Mouse (Mus musculus) MEL (cell line): Measurements from ENCODE around the gene Lhpp. TPM values are rescaled to one million over a fixed set of nuclear protein-coding genes. Genes with fewer than 3 reads are reported as not detected.

Experiments used
- DNase-seq: peaks from one replicate; pipeline ENCODE4 v3.0.0; 2011; ENCODE audit warnings: low read depth, low spot score
- H3K27ac ChIP-seq: 2 replicates; pipeline ENCODE4 v1.5.1; 2012; ENCODE audit warnings: low read depth, mild to moderate bottlenecking, control low read depth, low read length, moderate library complexity; ENCODE audit not compliant: control insufficient read depth
- H3K27me3 ChIP-seq, 2 experiments: fragments of 150-350 bp in 1 of 2; sonication (generic) in 1 of 2; 2 replicates each; pipeline ENCODE4 v1.6.1; 2012; ENCODE audit warnings: low read length in 2 of 2, mild to moderate bottlenecking in 2 of 2, improper control_type of control experiment in 1 of 2, moderate library complexity in 1 of 2; ENCODE audit not compliant: insufficient read depth in 2 of 2, control insufficient read depth in 1 of 2
- H3K36me3 ChIP-seq, 2 experiments: 2 replicates each; pipeline ENCODE4 v1.6.1; 2012 to 2014; ENCODE audit warnings: low read length in 2 of 2, improper control_type of control experiment in 1 of 2, inconsistent platforms in 1 of 2, mild to moderate bottlenecking in 1 of 2; ENCODE audit not compliant: insufficient read depth in 2 of 2, control insufficient read depth in 1 of 2
- H3K4me1 ChIP-seq, 2 experiments: fragments of 150-350 bp in 1 of 2; sonication (generic) in 1 of 2; 2 replicates each; pipeline ENCODE4 v1.6.1; 2012; ENCODE audit warnings: low read length in 2 of 2, improper control_type of control experiment in 1 of 2, mild to moderate bottlenecking in 1 of 2; ENCODE audit not compliant: insufficient read depth in 2 of 2, control insufficient read depth in 1 of 2
- H3K4me3 ChIP-seq, 2 experiments: fragments of 150-350 bp in 1 of 2; sonication (generic) in 1 of 2; 2 replicates each; pipeline ENCODE4 v1.5.1; 2012; ENCODE audit warnings: low read depth in 2 of 2, low read length in 2 of 2, mild to moderate bottlenecking in 2 of 2, moderate library complexity in 2 of 2, control low read depth in 1 of 2, improper control_type of control experiment in 1 of 2; ENCODE audit not compliant: control insufficient read depth in 1 of 2, insufficient read depth in 1 of 2
- H3K79me2 ChIP-seq: 2 replicates; pipeline ENCODE4 v1.6.1; 2012; ENCODE audit warnings: mild to moderate bottlenecking, low read length, moderate library complexity; ENCODE audit not compliant: control insufficient read depth, poor library complexity, insufficient read depth
- H3K9ac ChIP-seq: 2 replicates; pipeline ENCODE4 v1.6.1; 2012; ENCODE audit warnings: low read depth, mild to moderate bottlenecking, control low read depth, low read length, moderate library complexity; ENCODE audit not compliant: control insufficient read depth, poor library complexity, severe bottlenecking
- H3K9me3 ChIP-seq: fragments of 150-350 bp; sonication (generic); replicated peaks from 2 replicates; pipeline ENCODE4 v1.6.1; 2012; ENCODE audit warnings: mild to moderate bottlenecking, low read length, improper control_type of control experiment, moderate library complexity; ENCODE audit not compliant: insufficient read depth
- EP300 ChIP-seq, 2 experiments: IDR thresholded peaks; 2 replicates each; pipeline ENCODE4 v1.6.1; 2011; ENCODE audit warnings: improper control_type of control experiment in 2 of 2, low read length in 2 of 2, low read depth in 1 of 2, mild to moderate bottlenecking in 1 of 2
- GABPA ChIP-seq: IDR thresholded peaks from 2 replicates; pipeline ENCODE4 v1.6.1; 2012; ENCODE audit warnings: low read depth, mild to moderate bottlenecking, inconsistent platforms, low read length, improper control_type of control experiment, moderate library complexity
- JUND ChIP-seq: IDR thresholded peaks from 2 replicates; pipeline ENCODE4 v1.6.1; 2011; ENCODE audit warnings: low read depth, mild to moderate bottlenecking, improper control_type of control experiment, low read length
- KAT2A ChIP-seq: conservative IDR thresholded peaks from 2 replicates; pipeline ENCODE4 v1.6.1; 2012; ENCODE audit warnings: low read depth, low read length, improper control_type of control experiment, inconsistent platforms
- MAFK ChIP-seq: IDR thresholded peaks from 2 replicates; pipeline ENCODE4 v1.6.1; 2011; ENCODE audit warnings: low read depth, mild to moderate bottlenecking, low read length, improper control_type of control experiment, borderline replicate concordance
- MAX ChIP-seq: IDR thresholded peaks from 2 replicates; pipeline ENCODE4 v1.6.1; 2011; ENCODE audit warnings: low read length, improper control_type of control experiment
- MAZ ChIP-seq: IDR thresholded peaks from 2 replicates; pipeline ENCODE4 v1.6.1; 2012; ENCODE audit warnings: low read depth, mild to moderate bottlenecking, inconsistent platforms, low read length, improper control_type of control experiment
- MEF2A ChIP-seq: IDR thresholded peaks from 2 replicates; pipeline ENCODE4 v1.6.1; 2014; ENCODE audit warnings: low read depth, mild to moderate bottlenecking, inconsistent platforms, low read length, improper control_type of control experiment; ENCODE audit not compliant: poor library complexity, insufficient replicate concordance, severe bottlenecking; ENCODE audit errors: extremely low read depth
- MXI1 ChIP-seq: IDR thresholded peaks from 2 replicates; pipeline ENCODE4 v1.6.1; 2011; ENCODE audit warnings: mild to moderate bottlenecking, low read depth, low read length, improper control_type of control experiment
- POLR2AphosphoS2 ChIP-seq: IDR thresholded peaks from 2 replicates; pipeline ENCODE4 v1.6.1; 2011; ENCODE audit warnings: low read length, improper control_type of control experiment
- RAD21 ChIP-seq: IDR thresholded peaks from 2 replicates; pipeline ENCODE4 v1.6.1; 2011; ENCODE audit warnings: mild to moderate bottlenecking, low read depth, low read length, improper control_type of control experiment
- RCOR1 ChIP-seq: IDR thresholded peaks from 2 replicates; pipeline ENCODE4 v1.6.1; 2012; ENCODE audit warnings: low read depth, mild to moderate bottlenecking, inconsistent platforms, low read length, improper control_type of control experiment
- SIN3A ChIP-seq: IDR thresholded peaks from 2 replicates; pipeline ENCODE4 v1.6.1; 2012; ENCODE audit warnings: low read length, improper control_type of control experiment, inconsistent platforms
- SMC3 ChIP-seq: IDR thresholded peaks from 2 replicates; pipeline ENCODE4 v1.6.1; 2011; ENCODE audit warnings: low read depth, low read length, improper control_type of control experiment
- TCF12 ChIP-seq: IDR thresholded peaks from 2 replicates; pipeline ENCODE4 v1.6.1; 2014; ENCODE audit warnings: low read depth, mild to moderate bottlenecking, inconsistent platforms, low read length, improper control_type of control experiment, moderate library complexity
- UBTF ChIP-seq: IDR thresholded peaks from 2 replicates; pipeline ENCODE4 v1.6.1; 2012; ENCODE audit warnings: low read depth, mild to moderate bottlenecking, inconsistent platforms, low read length, improper control_type of control experiment, moderate library complexity, borderline replicate concordance; ENCODE audit not compliant: insufficient read depth
- USF2 ChIP-seq, 2 experiments: IDR thresholded peaks; 2 replicates each; pipeline ENCODE4 v1.6.1; 2011 to 2012; ENCODE audit warnings: improper control_type of control experiment in 2 of 2, low read length in 2 of 2, borderline replicate concordance in 1 of 2, inconsistent platforms in 1 of 2, low read depth in 1 of 2, mild to moderate bottlenecking in 1 of 2; ENCODE audit not compliant: insufficient read depth in 1 of 2
- ZMIZ1 ChIP-seq: IDR thresholded peaks from 2 replicates; pipeline ENCODE4 v1.6.1; 2012; ENCODE audit warnings: low read depth, mild to moderate bottlenecking, inconsistent platforms, low read length, improper control_type of control experiment, moderate library complexity
- polyA plus RNA-seq, 2 experiments: library from polyadenylated mRNA; stranded (reverse) in 1 of 2; unstranded in 1 of 2; fragments of >175 nt in 1 of 2; fragments of >200 nt in 1 of 2; gene quantifications; 2 replicates each; pipeline versions ENCODE4 v1.2.1 to v1.2.4; 2012; ENCODE audit warnings: low replicate concordance in 2 of 2, low read depth in 1 of 2; ENCODE audit not compliant: insufficient read length in 2 of 2, insufficient read depth in 1 of 2, missing spikeins in 1 of 2
- total RNA-seq: library from RNA; depleted of rRNA; stranded (reverse); fragments of 300-350 nt; gene quantifications from 2 replicates; pipeline ENCODE4 v1.2.3, GENCODE M21; 2012

Gene Lhpp
- total and polyA plus RNA-seq, 3 experiments: 31.0 to 39.3 TPM; not detected in 1

DNA sequence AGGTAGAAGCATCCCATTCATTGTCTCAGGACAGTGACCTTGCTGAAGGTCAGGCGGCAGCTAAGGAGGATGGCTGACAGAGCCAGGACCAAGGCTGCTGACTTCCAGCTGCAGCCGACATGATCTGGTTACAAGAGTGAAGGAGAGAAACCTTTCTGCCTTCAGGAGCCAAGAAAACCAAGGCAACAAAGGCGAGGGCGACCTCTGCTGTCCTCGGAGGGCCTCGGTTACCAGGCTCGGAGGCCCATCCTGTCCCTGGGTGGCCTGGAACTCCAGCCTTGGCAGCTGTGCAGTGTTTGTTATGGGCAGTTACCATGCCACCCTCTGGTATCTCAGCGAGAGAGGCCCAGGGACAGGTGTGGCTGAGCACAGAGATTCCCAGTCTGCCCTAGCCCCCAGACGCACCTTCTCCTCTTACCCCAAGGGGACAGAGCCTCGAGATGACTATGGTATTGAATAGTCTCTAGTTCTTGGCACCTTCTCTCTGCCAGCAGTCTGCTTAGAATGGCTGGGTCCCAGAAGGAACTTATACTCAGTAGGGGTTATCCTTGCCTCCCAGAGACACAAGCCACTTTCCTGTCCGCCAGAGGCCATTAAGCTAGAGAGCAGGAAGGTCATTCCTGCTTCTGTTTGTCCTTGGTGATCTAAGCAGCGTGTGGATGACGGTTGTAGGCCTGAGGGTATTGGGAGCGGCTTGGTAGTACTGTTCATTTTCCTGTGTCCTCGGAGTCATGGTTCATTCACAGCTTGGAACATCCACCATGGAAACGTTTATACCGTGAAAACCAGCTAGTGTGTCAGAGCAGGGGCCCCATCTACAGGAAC, 63.7 kb downstream of the Lhpp start:
- TF ChIP-seq EP300 (IDR thresholded peaks at IDR 0.05; ENCODE audit: low read depth in 1 of 2, low read length in 2 of 2): no peak
- no peak for TF ChIP-seq MAFK
- TF ChIP-seq SMC3: no peak
- no peak for TF ChIP-seq SIN3A
- no peak for TF ChIP-seq JUND
- TF ChIP-seq KAT2A: no peak
- TF ChIP-seq UBTF: no peak
- no peaks in the 10 kb centered on the region for H3K79me2 ChIP-seq
- peaks cover 0 to 10% of the 10 kb centered on the region in 2 experiments; a peak in 2 of 4 replicates for H3K36me3 ChIP-seq
- no peak overlapping the region for H3K9ac ChIP-seq
- H3K27me3 ChIP-seq: no peaks in the 10 kb centered on the region
- H3K4me3 ChIP-seq: no peak overlapping the region
- peaks cover 12% of the 10 kb centered on the region in 2 experiments for H3K4me1 ChIP-seq
- no peak overlapping the region for H3K27ac ChIP-seq
- DNase-seq: no peak
- H3K9me3 ChIP-seq: no peaks in the 10 kb centered on the region

DNA sequence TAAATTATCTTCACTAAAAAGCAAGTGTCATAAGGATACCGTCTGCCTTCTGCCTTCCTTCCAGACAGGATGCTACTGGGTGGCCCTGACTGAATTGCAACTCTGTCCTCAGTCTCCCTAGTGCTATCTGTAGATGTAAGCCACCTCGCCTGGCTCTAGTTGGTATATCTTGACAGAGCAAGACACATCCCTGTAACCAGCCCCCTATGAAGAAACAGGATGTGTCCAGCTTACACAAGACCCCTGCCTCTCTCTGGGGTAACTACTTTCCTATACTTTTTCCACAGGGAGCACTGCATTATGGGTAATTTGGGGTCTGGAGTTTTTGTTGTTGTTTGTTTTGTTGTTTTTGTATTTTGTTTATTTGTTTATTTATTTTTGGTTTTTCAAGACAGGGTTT, 65.5 kb downstream of the Lhpp start:
- Histone ChIP-seq H3K9ac (no peak overlapping the region), H3K27ac (no peak overlapping the region), H3K27me3 (no peaks in the 10 kb centered on the region), H3K9me3 (no peaks in the 10 kb centered on the region), H3K4me3 (no peak overlapping the region), H3K4me1 (peaks cover 20 to 23% of the 10 kb centered on the region in 2 experiments), H3K79me2 (no peaks in the 10 kb centered on the region), H3K36me3 (peaks cover 0 to 19% of the 10 kb centered on the region in 2 experiments; a peak in 2 of 4 replicates)
- no peak for TF ChIP-seq RAD21
- no peak for TF ChIP-seq RCOR1
- no peak for TF ChIP-seq TCF12
- TF ChIP-seq MAZ: no peak
- no peak for TF ChIP-seq MAFK
- TF ChIP-seq KAT2A: no peak
- no peak for TF ChIP-seq MXI1
- TF ChIP-seq ZMIZ1: no peak
- no peak for TF ChIP-seq MEF2A
- no peak for TF ChIP-seq MAX
- TF ChIP-seq POLR2AphosphoS2: no peak
- no peak for TF ChIP-seq JUND
- TF ChIP-seq GABPA: no peak
- TF ChIP-seq USF2 (IDR thresholded peaks at IDR 0.05; ENCODE audit: borderline replicate concordance in 1 of 2, insufficient read depth in 1 of 2, low read depth in 1 of 2, low read length in 2 of 2): no peak
- DNase-seq: no peak
